Mouse (Mus musculus) heart, postnatal 10 days (tissue): ENCODE data around the gene Snx5. TPM values are rescaled to one million over a fixed set of nuclear protein-coding genes. Genes with fewer than 3 reads are reported as not detected.

Source experiments
- DNase-seq, 2 experiments: peaks; one replicate each; pipeline ENCODE4 v3.0.0; 2021
- intact Hi-C: fragments of 180-260 bp; cut with DNase I; formaldehyde crosslinking; loops from one replicate; pipeline ENCODE4 v1.15.1; 2025
- total RNA-seq, 2 experiments: library from RNA; stranded (reverse); gene quantifications; 2 replicates each; pipeline ENCODE4 v1.2.3; 2021

Gene Snx5
- 10 to 100 TPM; 60.1 to 68.5 TPM for total RNA-seq

DNA sequence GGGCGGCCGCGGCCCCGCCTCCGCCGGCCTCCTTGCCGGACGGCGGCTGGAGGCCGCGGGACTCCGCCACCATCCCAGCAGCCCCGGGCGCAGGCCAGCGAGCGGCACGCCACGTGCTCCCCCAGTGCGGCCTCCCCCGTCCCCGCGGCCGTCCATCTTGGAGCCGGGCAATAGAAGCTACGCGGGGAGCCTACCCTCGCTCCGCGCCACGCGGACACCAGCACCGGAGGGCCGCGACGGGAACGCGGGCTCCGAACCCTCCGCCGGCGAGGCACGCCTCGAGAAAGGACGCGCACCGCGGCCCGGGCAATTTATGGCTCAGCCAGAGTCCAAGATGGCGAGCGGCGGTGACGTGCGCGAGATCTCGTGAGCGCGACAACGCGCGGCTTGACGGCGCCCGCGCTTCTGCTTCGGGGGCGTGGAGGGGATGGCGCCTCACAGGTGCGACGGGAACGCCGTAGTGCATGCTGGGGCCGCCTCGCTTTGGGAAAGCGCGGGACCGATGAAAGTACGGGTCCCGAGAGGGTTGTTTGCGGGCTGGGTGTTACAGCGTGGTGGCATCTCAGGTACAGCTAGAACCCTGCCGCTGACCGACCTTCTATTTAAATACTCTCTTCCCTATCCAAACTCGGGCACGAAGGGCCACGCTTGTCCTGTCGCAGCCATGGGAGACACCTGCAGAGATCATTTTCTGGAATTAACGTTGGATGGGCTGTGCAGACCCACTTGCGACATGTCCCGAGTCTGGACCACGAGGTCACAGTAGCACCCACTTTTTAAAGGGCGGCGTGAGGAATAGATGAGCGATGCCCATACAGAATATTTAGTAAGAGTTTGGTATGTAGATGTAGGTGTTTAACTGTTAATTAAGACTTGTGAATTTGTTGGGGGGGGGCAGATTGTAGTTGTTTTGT, at the start of gene Snx5, which contains the start of gene Mgme1:
TSS of gene Snx5 (minus strand) at position 400 of the 914 bp plus-strand sequence.
TSS of gene Mgme1 (plus strand) at position 157 of the 914 bp plus-strand sequence.
- intact Hi-C loops = loop anchor here (2.0 to 5.0 kb wide), 2 partner anchors 260 to 353 kb away; partner anchors contain the start of genes Dstn and Rrbp1
- peak; percentile 95 to 96 for DNase-seq

- intact Hi-C loops = no loop called here
- no peak for DNase-seq
Observed at GRCm38 (mm10) chr2:144311372-144311771, 40.7 kb upstream of the Snx5 start.

DNA sequence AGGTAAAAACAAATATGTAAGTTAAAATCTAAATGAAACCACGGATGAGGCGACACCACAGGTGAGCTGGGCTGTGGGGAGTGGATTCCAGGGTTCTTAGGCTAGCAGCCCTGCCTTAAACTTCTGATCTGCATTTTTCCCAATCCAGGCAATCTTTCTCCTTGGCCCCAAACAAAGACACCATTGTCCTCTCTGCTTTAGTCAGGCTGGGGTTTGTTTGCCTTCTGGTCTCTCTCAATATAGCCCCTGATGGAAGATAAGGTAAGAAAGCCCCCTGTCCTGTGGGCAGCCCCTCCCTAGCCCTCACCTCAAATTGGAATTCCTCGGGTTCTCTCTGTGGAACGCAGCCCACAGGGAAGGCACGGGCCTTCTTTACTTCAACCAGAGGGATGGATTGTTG, 39.6 kb upstream of the Snx5 start:
- intact Hi-C loops = no loop called here
- no peak for DNase-seq

- intact Hi-C loops = loop anchor here (5.0 kb wide), 1 partner anchor 144 kb away; no protein-coding TSS in a partner anchor
- no peak for DNase-seq
Observed at GRCm38 (mm10) chr2:144308561-144308960, 37.9 kb upstream of the Snx5 start.

DNA sequence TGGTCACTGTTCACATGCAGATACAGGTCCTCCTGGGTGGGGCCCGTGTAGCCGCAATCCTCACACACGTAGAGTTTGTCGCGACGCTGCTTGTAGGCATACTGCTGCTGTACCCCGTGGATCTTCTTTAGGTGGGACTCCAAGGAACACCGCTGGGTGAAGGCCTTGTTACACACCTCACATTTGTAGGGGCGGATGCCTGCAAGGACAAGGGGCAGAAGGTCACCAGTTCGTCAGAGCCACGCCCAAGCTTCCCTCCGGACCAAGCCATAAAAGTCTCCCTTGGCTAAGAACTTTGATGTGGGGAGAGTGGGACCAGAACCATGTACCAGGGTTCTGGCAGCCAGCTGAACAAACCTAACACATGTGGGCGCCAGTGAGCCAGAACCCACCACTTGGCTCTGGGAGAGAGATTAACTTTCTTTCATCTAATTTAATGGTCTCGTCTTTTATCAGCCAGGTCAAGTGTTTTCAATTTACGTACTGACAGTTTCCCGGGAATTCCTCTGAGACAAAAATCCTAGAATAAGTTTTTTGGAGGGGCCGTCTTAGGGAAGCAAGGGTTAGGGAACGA, 35.1 kb upstream of the Snx5 start:
- intact Hi-C loops = loop anchor here (5.0 kb wide), 1 partner anchor 146 kb away; no protein-coding TSS in a partner anchor
- DNase-seq = no peak

DNA sequence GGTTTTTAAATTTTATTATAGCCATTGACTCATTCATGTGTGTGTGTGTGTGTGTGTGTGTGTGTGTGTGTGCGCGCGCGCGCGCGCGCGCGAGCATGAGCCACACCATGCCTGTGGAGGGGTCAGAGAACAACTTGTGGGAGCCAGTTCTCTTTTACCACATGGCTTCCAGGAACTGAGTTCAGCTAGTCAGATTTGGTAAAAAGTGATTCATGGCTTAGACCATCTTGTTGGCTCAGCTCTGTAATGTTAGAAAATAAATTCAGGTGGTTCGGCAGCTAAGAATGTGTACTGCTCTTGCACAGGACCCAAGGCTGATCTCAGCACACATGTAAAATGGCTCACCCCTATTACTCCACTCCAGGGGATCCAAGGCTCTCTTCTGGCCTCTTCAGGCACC, 30.4 kb upstream of the Snx5 start:
- intact Hi-C loops = no loop called here
- no peak for DNase-seq

DNA sequence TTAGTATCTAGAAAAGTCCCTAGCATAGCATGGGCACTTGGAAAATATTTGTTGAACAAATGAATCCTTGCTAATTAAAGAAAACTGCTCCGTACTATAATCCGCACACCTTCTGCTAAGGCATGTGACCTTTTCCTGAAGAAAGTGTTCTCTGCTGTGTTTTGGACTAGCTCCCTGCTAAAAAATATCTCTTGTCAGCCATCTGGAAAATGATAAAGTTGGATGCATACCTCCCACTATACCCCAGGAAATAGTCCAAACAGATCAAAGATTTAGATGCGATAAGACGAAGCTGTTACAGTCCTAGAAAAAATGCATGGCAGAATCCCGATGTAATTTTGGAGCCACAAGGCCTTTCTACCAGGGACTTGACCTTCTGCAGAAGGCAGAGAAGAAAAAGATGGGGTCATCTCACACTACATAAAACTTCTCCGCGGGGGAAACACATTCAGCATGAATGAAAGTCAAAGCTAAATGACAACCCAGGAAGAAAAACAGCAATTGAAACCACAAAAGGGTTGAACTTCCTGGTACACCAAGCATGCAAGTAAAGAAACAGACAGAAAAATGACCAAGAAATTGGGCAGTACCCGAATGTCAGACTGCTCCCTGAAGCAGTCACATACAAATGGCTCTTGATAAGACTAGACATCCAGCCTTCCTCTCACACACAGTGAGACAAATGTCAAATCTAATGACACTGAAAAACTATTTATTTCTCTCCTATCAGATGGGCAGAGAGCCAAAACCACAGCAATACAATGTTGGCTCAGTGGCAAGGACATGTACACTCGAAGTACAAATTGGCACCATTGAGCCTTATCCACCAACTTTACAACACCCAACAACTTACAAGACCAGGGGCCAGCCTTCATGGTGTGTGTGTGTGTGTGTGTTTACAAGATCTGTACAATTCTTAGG, 29.3 kb upstream of the Snx5 start:
- no peak for DNase-seq
- intact Hi-C loops = no loop called here

- peak in 1 of 2 experiments; percentile 37 for DNase-seq
Observed at GRCm38 (mm10) chr2:144295145-144295735, 24.5 kb upstream of the Snx5 start.

GRCm38 (mm10) chr2:144291600-144292305, 21.0 kb upstream of the Snx5 start:
- intact Hi-C loops = no loop called here
- DNase-seq = no peak

More at GRCm38 (mm10) chr2:144295145-144295735, 24.5 kb upstream of the Snx5 start:
- intact Hi-C loops = no loop called here

DNA sequence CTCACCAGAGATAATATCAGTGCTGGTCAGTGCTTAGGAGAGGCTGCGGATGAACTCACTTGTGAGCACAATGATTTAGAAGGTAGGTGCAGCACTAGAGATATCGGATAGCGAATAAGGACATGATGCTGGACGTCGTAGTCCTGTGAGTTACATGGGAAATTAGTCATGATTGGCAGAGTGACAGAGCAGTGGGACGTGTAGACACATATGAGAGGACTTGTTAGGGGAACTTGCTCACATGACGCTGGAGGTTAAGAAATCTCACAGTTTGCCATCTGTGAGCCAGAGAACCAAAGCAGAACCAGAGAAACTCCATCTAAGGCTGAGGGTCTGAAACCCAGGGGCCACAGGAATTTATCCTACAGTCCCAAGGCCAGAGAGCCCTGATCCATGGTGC, 19.6 kb upstream of the Snx5 start:
- intact Hi-C loops = no loop called here
- no peak for DNase-seq

- DNase-seq = no peak
- intact Hi-C loops = no loop called here
Observed at GRCm38 (mm10) chr2:144281417-144281816, 10.7 kb upstream of the Snx5 start.

GRCm38 (mm10) chr2:144280568-144280967, 9.9 kb upstream of the Snx5 start:
- no peak for DNase-seq
- intact Hi-C loops = no loop called here

DNA sequence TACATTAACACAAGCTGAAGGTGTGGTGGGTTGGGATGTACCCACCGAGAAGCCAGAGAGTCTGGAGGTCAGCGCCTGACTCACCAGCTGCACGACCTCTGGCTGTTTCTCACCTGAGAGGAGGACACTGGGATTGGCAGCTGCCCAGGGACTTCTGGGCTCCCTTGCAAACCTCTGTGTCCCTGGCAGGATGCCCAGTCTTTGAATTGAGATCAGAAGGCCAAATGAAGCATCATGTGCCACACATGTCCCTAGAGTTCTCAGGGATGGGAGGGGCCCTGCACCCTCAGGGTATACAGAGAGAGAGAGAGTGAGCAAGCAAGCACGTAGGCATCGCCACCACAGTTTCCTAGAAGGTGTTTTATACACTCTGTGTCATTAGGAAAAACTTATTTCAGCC, 9.0 kb upstream of the Snx5 start:
- intact Hi-C loops = no loop called here
- peak; percentile 91 to 94 for DNase-seq

- intact Hi-C loops = no loop called here
Observed at GRCm38 (mm10) chr2:144276885-144277284, 6.2 kb upstream of the Snx5 start.

GRCm38 (mm10) chr2:144274741-144275140, 4.0 kb upstream of the Snx5 start:
- DNase-seq = no peak
- intact Hi-C loops = loop anchor here (5.0 kb wide), 1 partner anchor 357 kb away; the partner anchor contains the start of gene Dstn

More at GRCm38 (mm10) chr2:144276885-144277284, 6.2 kb upstream of the Snx5 start:
- no peak for DNase-seq

DNA sequence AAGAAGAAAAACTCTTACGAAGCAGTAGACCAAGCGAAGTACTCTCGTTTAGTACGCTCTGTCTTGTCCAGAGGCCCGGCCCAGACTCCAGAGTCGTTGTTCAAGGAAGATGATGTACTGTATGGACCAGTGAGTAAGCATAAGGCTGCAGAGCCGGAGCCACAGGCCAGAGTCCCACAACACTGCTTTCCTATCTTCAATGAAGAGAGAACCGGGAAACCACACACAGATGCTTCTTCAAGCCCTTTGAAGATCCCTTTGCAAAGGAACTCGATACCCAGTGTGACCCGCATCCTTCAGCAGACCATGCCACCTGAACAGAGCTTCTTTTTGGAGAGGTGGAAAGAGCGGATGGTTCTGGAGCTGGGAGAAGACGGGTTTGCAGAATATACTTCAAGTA, 1.4 kb upstream of the Snx5 start:
- no peak for DNase-seq
- intact Hi-C loops = loop anchor here (5.0 kb wide), 1 partner anchor 355 kb away; the partner anchor contains the start of gene Dstn

DNA sequence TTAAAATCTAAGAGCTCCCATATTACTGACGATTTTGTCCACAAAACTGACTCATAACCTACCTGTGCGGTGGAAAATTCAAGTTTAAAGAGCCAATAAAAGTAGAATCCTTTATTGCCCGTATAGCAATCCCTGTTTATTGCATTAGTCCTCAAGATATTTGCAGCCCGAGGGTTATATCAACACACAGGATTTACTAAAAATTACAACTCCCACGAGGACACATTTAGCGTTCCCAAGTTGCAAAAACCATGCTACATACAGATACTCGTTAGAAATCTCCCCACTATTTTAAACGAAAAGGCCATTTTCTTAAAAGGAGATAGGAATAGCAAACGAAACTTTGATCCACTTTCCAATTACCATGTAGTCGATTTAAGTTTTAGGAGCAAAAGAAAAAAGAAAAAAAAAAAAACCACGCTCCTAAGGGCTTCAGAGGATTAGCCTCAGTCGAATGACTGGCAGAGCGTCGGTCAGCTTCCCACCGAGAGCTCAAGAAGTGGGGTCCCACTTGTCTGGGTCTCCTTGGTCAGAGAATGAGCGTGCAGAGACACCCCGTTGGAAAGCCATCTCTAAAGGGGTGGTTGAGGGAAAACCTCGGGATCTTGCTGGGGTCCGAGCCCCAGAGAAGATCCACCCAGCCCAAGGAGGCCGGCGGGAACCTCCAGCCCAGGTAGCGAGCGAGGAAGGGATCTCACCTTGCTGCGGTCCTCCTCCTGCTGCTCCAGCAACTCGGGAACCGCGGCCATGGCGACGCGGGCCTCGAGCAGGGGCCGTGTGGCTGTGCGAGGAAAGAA, 829 bp downstream of the Snx5 start:
- intact Hi-C loops = loop anchor here (2.0 to 5.0 kb wide), 2 partner anchors 259 to 353 kb away; partner anchors contain the start of genes Dstn and Rrbp1
- no peak for DNase-seq

DNA sequence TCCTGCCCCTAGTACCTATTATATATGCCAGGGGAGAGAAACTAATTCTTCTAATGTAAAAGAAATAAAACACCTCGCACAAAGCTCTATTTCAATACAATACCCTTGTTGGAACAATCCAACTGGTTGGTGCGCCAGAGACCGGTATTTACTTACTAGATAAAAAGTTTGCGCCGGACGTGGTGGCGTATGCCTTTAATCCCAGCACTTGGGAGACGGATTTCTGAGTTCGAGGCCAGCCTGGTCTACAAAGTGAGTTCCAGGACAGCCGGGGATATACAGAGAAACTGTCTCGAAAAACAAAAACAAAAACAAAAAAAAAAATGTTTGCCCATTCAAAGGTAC, 1.4 kb downstream of the Snx5 start:
- DNase-seq = peak in 1 of 2 experiments; percentile 28
- intact Hi-C loops = no loop called here
